Mouse (Mus musculus) intestine, embryonic 14.5 days (tissue): Measurements from ENCODE around the gene Gnb2. TPM values are rescaled to one million over a fixed set of nuclear protein-coding genes. Genes with fewer than 3 reads are reported as not detected.

ENCODE experiments used
- ATAC-seq: fragments of 200-750 bp; cut with Nextera tagmentation; replicated peaks from 2 replicates; pipeline ENCODE4 v1.8.0; 2017; ENCODE audit warnings: low read depth, moderate number of reproducible peaks, moderate TSS enrichment, moderate library complexity; ENCODE audit not compliant: low FRiP score, low TSS enrichment
- DNase-seq: peaks from one replicate; pipeline ENCODE4 v3.0.0-alpha.2; 2018; ENCODE audit warnings: low spot score
- H3K27ac ChIP-seq: fragments of 300-500 bp; sonication (generic); 2 replicates; pipeline ENCODE4 v1.5.1; 2014; ENCODE audit warnings: low read depth, mild to moderate bottlenecking, control low read depth
- H3K27me3 ChIP-seq: fragments of 300-500 bp; sonication (generic); replicated peaks from 2 replicates; pipeline ENCODE4 v1.6.1; 2014; ENCODE audit warnings: low read length, control low read depth; ENCODE audit not compliant: control insufficient read depth, insufficient read depth
- H3K36me3 ChIP-seq: fragments of 300-500 bp; sonication (generic); 2 replicates; pipeline ENCODE4 v1.6.1; 2014; ENCODE audit warnings: low read length, control low read depth; ENCODE audit not compliant: control insufficient read depth, insufficient read depth
- H3K4me1 ChIP-seq: fragments of 300-500 bp; sonication (generic); replicated peaks from 2 replicates; pipeline ENCODE4 v1.6.1; 2014; ENCODE audit warnings: low read length, control low read depth, mixed read lengths; ENCODE audit not compliant: control insufficient read depth, insufficient read depth
- H3K4me2 ChIP-seq: fragments of 300-500 bp; sonication (generic); 2 replicates; pipeline ENCODE4 v1.6.1; 2014; ENCODE audit warnings: low read length
- H3K4me3 ChIP-seq: fragments of 300-500 bp; sonication (generic); 2 replicates; pipeline ENCODE4 v1.5.1; 2014; ENCODE audit warnings: low read depth, low read length, control low read depth, mixed read lengths
- H3K9ac ChIP-seq: fragments of 300-500 bp; sonication (generic); 2 replicates; pipeline ENCODE4 v1.6.1; 2014; ENCODE audit warnings: mild to moderate bottlenecking, low read length
- H3K9me3 ChIP-seq: fragments of 300-500 bp; sonication (generic); 2 replicates; pipeline ENCODE4 v1.6.1; 2016; ENCODE audit warnings: low read length, control low read depth; ENCODE audit not compliant: control insufficient read depth
- WGBS: fragments of 180-500 bp; shearing (Covaris S2); extraction: QIAGEN DNeasy Blood & Tissue Kit; methylation state at CpG from one replicate; pipeline ENCODE4 v1.1.7; 2014; 5-methylcytosine and 5-hydroxymethylcytosine counted together
- polyA plus RNA-seq: library from polyadenylated mRNA; unstranded; fragments of >200 nt; fragmentation: Nextera tagmentation; extraction: Ambion mirVana; gene quantifications from 2 replicates; pipeline ENCODE4 v1.2.1, GENCODE M21; 2014

The Gnb2 gene
- polyA plus RNA-seq: 390 and 430 TPM in 2 replicates

DNA sequence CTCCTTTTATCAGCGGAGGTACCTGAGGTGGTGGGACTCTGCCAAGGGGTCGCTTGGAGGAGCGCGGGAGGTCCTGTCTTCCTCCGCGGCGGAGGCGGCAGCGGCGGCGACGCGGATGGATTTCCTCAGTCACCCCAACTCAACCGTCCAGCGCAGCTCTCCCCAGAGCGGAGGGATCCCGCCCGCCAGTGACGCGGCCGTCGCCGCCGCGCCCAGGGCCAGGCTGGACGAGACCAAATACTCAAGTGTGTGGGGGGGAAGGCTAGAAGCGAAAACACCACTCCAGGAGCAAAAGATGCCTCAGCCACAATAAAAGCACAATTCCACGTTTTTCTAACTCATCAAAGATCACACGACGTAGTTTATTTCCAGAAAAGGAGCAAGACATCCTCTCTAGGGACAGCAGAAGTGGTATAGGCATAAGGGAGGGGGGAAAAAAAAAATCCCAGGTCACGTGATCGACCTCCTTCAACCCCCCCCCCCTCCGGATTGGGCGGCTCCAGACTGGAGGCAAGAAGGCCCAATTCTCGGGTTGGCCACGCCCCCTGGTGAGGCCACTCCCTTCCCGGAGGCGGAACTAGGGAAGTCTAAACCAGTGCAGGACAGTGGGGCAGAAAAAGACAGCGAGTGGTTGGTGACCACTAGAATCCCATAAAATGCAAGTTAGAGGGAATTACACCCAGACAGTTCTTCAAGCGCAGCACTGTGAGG is at the start of gene Gnb2, which contains the start of gene Epo:
Gene Gnb2 (minus strand): TSS at position 394 of the 711 bp plus-strand sequence.
Gene Epo (minus strand): TSS at position 126 of the 711 bp plus-strand sequence.
- H3K27ac ChIP-seq: peak within 1 kb of the TSS; percentile 88
- peak within 1 kb of the TSS; percentile 84 for H3K4me3 ChIP-seq
- H3K9ac ChIP-seq: peak within 1 kb of the TSS; percentile 82
- H3K9me3 ChIP-seq: no peaks in the 10 kb centered on the region
- WGBS: under 1% methylated on average over 40 of the region's 40 CpGs
- peak within 1 kb of the TSS; percentile 83 for H3K4me2 ChIP-seq
- no peaks in the 10 kb centered on the region for H3K27me3 ChIP-seq
- DNase-seq (peak; percentile 98), ATAC-seq (peak; percentile 86)
- peaks cover 20% of the 10 kb centered on the region for H3K36me3 ChIP-seq
- H3K4me1 ChIP-seq: peaks cover 9% of the 10 kb centered on the region; the same call in 1 of the 2 replicates

GRCm38 (mm10) chr5:137582702-137583101 is 49.4 kb upstream of the Gnb2 start:
- no peak for ATAC-seq
- no peak for DNase-seq
- no peak overlapping the region for H3K27ac ChIP-seq
- no peak overlapping the region for H3K9ac ChIP-seq
- 0 out of 2 replicates have a peak, but pooled peaks cover 2% of the 10 kb centered on the region for H3K9me3 ChIP-seq
- no peaks in the 10 kb centered on the region for H3K36me3 ChIP-seq
- peaks cover 9% of the 10 kb centered on the region for H3K27me3 ChIP-seq
- no peak overlapping the region for H3K4me2 ChIP-seq
- 23% methylated on average over 8 of the region's 8 CpGs for WGBS
- no peak overlapping the region for H3K4me3 ChIP-seq
- no peaks in the 10 kb centered on the region for H3K4me1 ChIP-seq

GRCm38 (mm10) chr5:137580246-137580645 is 46.9 kb upstream of the Gnb2 start:
- Histone ChIP-seq H3K9ac (no peak overlapping the region), H3K4me3 (no peak overlapping the region), H3K36me3 (no peaks in the 10 kb centered on the region), H3K4me1 (no peaks in the 10 kb centered on the region), H3K27me3 (peaks cover 9% of the 10 kb centered on the region), H3K4me2 (no peak overlapping the region), H3K9me3 (no peaks in the 10 kb centered on the region), H3K27ac (no peak overlapping the region)
- 75% methylated on average over 6 of the region's 6 CpGs for WGBS
- DNase-seq (no peak), ATAC-seq (no peak)

DNA sequence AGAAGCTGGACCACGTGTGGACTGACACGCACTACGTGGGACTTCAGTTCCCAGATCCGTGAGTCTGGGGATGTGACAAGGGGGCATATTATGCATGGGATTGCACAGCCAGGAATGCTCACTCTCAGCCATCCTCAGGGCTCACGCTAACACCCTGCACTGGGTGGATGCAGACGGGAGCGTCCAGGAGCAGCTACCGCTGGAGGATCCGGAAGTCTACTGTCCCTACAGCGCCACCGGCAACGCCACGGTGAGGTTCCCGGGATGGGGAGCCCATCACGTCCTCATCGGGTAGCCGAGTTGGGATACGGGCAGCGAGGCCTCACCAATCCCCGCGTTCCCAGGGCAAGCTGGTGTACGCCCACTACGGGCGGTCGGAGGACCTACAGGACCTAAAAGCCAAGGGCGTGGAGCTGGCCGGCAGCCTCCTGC is 41.2 kb upstream of the Gnb2 start:
- WGBS: 8% methylated on average over 26 of the region's 27 CpGs
- H3K9me3 ChIP-seq: no peaks in the 10 kb centered on the region
- H3K27me3 ChIP-seq: peaks cover 5% of the 10 kb centered on the region; the same call in 1 of the 2 replicates
- no peaks in the 10 kb centered on the region for H3K36me3 ChIP-seq
- 0 out of 2 replicates have a peak, but pooled peaks cover under 1% of the 10 kb centered on the region for H3K4me1 ChIP-seq
- DNase-seq: no peak
- peak overlapping the region; percentile 18 for H3K4me3 ChIP-seq
- H3K9ac ChIP-seq: no peak overlapping the region
- peak overlapping the region; percentile 47 for H3K4me2 ChIP-seq
- H3K27ac ChIP-seq: no peak overlapping the region
- no peak; the same call in 1 of the 2 replicates for ATAC-seq

GRCm38 (mm10) chr5:137570691-137571586 is 37.6 kb upstream of the Gnb2 start:
- H3K4me2 ChIP-seq: no peak overlapping the region
- H3K27ac ChIP-seq: no peak overlapping the region
- H3K4me1 ChIP-seq: 0 out of 2 replicates have a peak, but pooled peaks cover 2% of the 10 kb centered on the region
- H3K9me3 ChIP-seq: no peaks in the 10 kb centered on the region
- no peak overlapping the region for H3K9ac ChIP-seq
- H3K4me3 ChIP-seq: no peak overlapping the region
- no peak for DNase-seq
- 77% methylated on average over 17 of the region's 17 CpGs for WGBS
- no peak for ATAC-seq
- peaks cover 5% of the 10 kb centered on the region; the same call in 1 of the 2 replicates for H3K27me3 ChIP-seq
- H3K36me3 ChIP-seq: no peaks in the 10 kb centered on the region

DNA sequence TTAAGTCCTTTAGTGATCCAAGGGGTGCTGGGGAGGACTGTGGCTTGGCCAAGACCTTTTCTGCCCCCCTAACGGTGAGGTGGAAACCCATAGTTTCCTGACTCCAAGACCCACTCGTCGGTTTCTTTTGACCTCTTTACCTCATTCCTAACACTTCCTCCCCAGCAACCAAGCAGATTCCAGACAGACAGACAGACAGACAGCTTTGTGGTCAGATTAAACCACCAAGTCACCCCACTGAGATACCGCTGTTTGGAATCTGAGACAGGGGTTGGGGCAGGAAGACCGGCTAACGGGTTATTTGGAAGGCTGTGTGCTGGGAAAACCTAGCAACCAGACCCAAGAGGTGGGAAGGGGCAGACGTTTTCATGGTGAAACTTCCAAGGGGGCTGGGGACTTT is 36.9 kb upstream of the Gnb2 start:
- 52% methylated on average over 7 of the region's 7 CpGs for WGBS
- no peak overlapping the region for H3K4me2 ChIP-seq
- ATAC-seq (no peak), DNase-seq (no peak)
- 0 out of 2 replicates have a peak, but pooled peaks cover 2% of the 10 kb centered on the region for H3K4me1 ChIP-seq
- no peaks in the 10 kb centered on the region for H3K36me3 ChIP-seq
- no peak overlapping the region for H3K27ac ChIP-seq
- H3K9ac ChIP-seq: no peak overlapping the region
- no peak overlapping the region for H3K4me3 ChIP-seq
- H3K9me3 ChIP-seq: no peaks in the 10 kb centered on the region
- H3K27me3 ChIP-seq: peaks cover 5% of the 10 kb centered on the region; the same call in 1 of the 2 replicates

GRCm38 (mm10) chr5:137569665-137570064 is 36.4 kb upstream of the Gnb2 start, which contains the start of gene Tfr2:
Gene Tfr2 (plus strand): TSS chr5:137569840.
- H3K27ac ChIP-seq: no peak within 1 kb of the TSS
- H3K4me2 ChIP-seq: no peak within 1 kb of the TSS
- H3K4me3 ChIP-seq: no peak within 1 kb of the TSS
- no peaks in the 10 kb centered on the region for H3K9me3 ChIP-seq
- H3K4me1 ChIP-seq: 0 out of 2 replicates have a peak, but pooled peaks cover 2% of the 10 kb centered on the region
- 23% methylated on average over 9 of the region's 9 CpGs for WGBS
- H3K36me3 ChIP-seq: no peaks in the 10 kb centered on the region
- H3K27me3 ChIP-seq: peaks cover 5% of the 10 kb centered on the region; the same call in 1 of the 2 replicates
- DNase-seq (peak; percentile 72), ATAC-seq (no peak; the same call in 1 of the 2 replicates)
- H3K9ac ChIP-seq: no peak within 1 kb of the TSS

- DNase-seq (no peak), ATAC-seq (no peak)
- no peaks in the 10 kb centered on the region for H3K9me3 ChIP-seq
- H3K27me3 ChIP-seq: no peaks in the 10 kb centered on the region
- H3K4me3 ChIP-seq: no peak overlapping the region
- H3K4me1 ChIP-seq: 0 out of 2 replicates have a peak, but pooled peaks cover 2% of the 10 kb centered on the region
- H3K9ac ChIP-seq: no peak overlapping the region
- no peaks in the 10 kb centered on the region for H3K36me3 ChIP-seq
- H3K4me2 ChIP-seq: no peak overlapping the region
- no peak overlapping the region for H3K27ac ChIP-seq
- 66% methylated on average over 12 of the region's 12 CpGs for WGBS
These were observed 35.7 kb upstream of the Gnb2 start for GRCm38 (mm10) chr5:137569031-137569430.
